Mouse (Mus musculus) kidney, adult 2 months (tissue): Measurements from ENCODE around the gene Rps27. TPM values are rescaled to one million over a fixed set of nuclear protein-coding genes. Genes with fewer than 3 reads are reported as not detected.

Source experiments
- DNase-seq: peaks from one replicate; pipeline ENCODE4 v3.0.0; 2021
- H3K27ac ChIP-seq: fragments of 200-500 bp; 2 replicates; pipeline ENCODE4 v1.5.1; 2012; ENCODE audit warnings: low read depth, low read length, control low read depth, inconsistent platforms; ENCODE audit not compliant: insufficient read depth
- H3K27me3 ChIP-seq: fragments of 200-500 bp; replicated peaks from 2 replicates; pipeline ENCODE4 v1.6.1; 2012; ENCODE audit warnings: mild to moderate bottlenecking, moderate library complexity, low read length, inconsistent platforms; ENCODE audit not compliant: control insufficient read depth, insufficient read depth
- H3K36me3 ChIP-seq: fragments of 200-500 bp; 2 replicates; pipeline ENCODE4 v1.6.1; 2012; ENCODE audit warnings: mild to moderate bottlenecking, moderate library complexity, low read length, inconsistent platforms; ENCODE audit not compliant: control insufficient read depth, insufficient read depth
- H3K4me1 ChIP-seq: fragments of 200-500 bp; 2 replicates; pipeline ENCODE4 v1.6.1; 2011; ENCODE audit warnings: low read length; ENCODE audit not compliant: control insufficient read depth, insufficient read depth
- H3K4me3 ChIP-seq: fragments of 200-500 bp; 2 replicates; pipeline ENCODE4 v1.5.1; 2011; ENCODE audit warnings: mild to moderate bottlenecking, low read depth, low read length, control low read depth; ENCODE audit not compliant: insufficient read depth
- CTCF ChIP-seq: fragments of 200-500 bp; conservative IDR thresholded peaks from 2 replicates; pipeline ENCODE4 v1.5.1; 2011; ENCODE audit warnings: low read depth, mild to moderate bottlenecking, control low read depth, low read length, moderate library complexity, mixed read lengths; ENCODE audit not compliant: insufficient read depth, insufficient read length
- POLR2A ChIP-seq: fragments of 200-500 bp; IDR thresholded peaks from one replicate; pipeline ENCODE4 v1.6.1; 2011; ENCODE audit warnings: low read depth, low read length, control low read depth
- WGBS: fragments of 180-500 bp; shearing (Covaris S2); methylation state at CpG from one replicate; pipeline ENCODE4 v1.1.7; 2018; 5-methylcytosine and 5-hydroxymethylcytosine counted together
- polyA plus RNA-seq: library from polyadenylated mRNA; depleted of rRNA; stranded (reverse); fragments of >200 nt; gene quantifications from 2 replicates; pipeline ENCODE4 v1.2.3, GENCODE M21; 2012

The Rps27 gene
- polyA plus RNA-seq, 1 experiment: 1,038 TPM

DNA sequence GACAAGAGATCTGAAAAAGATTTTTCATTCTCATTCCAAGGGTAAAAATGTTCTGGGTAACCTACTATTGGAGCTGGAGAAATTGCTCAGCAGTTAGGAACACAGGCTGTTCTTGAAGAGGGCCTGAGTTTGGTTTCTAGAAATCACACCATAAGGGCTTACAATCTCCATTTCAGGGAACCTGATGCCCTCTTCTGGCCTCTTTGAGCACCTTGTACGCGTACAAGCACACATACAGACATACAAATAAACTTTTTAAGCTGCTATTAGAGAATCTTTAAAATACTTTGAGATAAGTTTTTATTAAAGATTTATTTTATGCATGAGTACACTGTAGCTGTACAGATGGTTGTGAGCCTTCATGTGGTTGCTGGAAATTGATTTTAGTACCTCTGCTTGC, 8.9 kb downstream of the Rps27 start:
- Histone ChIP-seq H3K36me3 (0 out of 2 replicates have a peak, but pooled peaks cover 2% of the 10 kb centered on the region), H3K27me3 (no peaks in the 10 kb centered on the region), H3K27ac (no peak overlapping the region), H3K4me3 (no peak overlapping the region), H3K4me1 (peaks cover 4% of the 10 kb centered on the region)
- TF ChIP-seq POLR2A: no peak
- no peak for TF ChIP-seq CTCF
- WGBS: 95% methylated on average over 2 of the region's 2 CpGs
- no peak for DNase-seq

DNA sequence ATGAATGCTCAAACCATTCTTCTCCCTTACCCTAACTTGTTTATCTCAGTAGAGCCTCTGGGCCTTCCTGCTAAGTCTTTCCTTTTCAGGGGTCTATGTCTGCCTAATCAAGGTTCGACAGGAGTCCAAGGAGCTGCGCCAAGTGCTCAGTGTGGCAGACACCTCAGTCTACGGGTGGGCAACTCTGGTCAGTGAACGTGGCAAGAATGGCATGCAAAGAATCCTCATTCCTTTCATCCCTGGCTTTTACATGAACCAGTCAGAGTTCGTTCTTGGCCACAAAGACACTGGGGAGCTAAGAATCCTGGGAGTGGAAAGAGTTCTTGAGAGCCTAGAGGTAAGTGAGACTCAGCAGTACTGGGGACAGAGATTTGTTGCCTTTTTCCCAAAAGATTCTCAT, 9.8 kb downstream of the Rps27 start:
- Histone ChIP-seq H3K4me3 (no peak overlapping the region), H3K36me3 (0 out of 2 replicates have a peak, but pooled peaks cover 2% of the 10 kb centered on the region), H3K4me1 (peaks cover 4% of the 10 kb centered on the region), H3K27ac (no peak overlapping the region), H3K27me3 (no peaks in the 10 kb centered on the region)
- no peak for TF ChIP-seq POLR2A
- no peak for TF ChIP-seq CTCF
- no peak for DNase-seq
- WGBS: 37% methylated on average over 5 of the region's 5 CpGs

DNA sequence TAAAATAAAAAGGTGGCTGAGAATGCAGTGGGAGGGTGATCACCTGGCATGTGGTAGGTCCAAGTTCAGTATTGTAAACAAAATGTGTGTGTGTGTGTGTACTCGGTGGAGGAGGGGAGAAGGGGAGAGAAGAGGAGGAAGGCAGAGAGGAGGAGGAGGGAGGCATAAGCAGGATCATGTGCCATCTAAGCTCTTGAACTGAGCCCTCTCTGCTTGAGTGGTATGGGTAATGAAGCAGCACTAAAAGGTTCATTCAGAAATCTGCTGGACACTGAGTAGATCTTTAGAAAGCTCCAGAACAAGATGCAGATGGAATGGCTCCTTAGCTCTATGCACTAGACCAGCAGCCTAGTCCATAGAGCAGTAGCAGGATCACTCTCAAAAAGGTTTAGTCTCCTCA, 10.6 kb downstream of the Rps27 start:
- TF ChIP-seq POLR2A (no peak), CTCF (no peak)
- Histone ChIP-seq H3K27me3 (no peaks in the 10 kb centered on the region), H3K27ac (no peak overlapping the region), H3K36me3 (0 out of 2 replicates have a peak, but pooled peaks cover 2% of the 10 kb centered on the region), H3K4me3 (no peak overlapping the region), H3K4me1 (peaks cover 4% of the 10 kb centered on the region)
- WGBS: 52% methylated on average over 1 of the region's 1 CpGs
- peak; percentile 51 for DNase-seq

DNA sequence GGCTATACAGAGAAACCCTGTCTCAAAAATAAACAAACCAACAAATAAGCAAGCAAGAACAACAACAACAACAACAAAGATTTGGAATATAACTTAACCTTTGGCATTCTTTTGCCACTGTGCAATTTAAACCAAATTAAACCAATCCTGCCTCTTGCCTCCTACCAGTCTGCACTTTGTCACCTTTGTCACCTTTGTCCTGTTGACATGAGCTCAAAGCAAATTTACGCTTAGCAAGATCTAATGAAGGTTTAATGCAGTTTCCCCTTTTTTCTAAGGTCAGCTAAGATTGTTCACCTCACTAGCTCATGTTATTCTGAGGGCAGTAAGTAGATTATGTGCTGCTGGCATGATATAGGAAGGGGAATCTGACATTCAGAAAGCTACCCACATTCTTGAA, 15.9 kb downstream of the Rps27 start:
- 75% methylated on average over 1 of the region's 1 CpGs for WGBS
- no peak for DNase-seq
- Histone ChIP-seq H3K4me1 (no peaks in the 10 kb centered on the region), H3K36me3 (no peaks in the 10 kb centered on the region), H3K4me3 (no peak overlapping the region), H3K27ac (no peak overlapping the region), H3K27me3 (no peaks in the 10 kb centered on the region)
- TF ChIP-seq CTCF (no peak), POLR2A (no peak)

DNA sequence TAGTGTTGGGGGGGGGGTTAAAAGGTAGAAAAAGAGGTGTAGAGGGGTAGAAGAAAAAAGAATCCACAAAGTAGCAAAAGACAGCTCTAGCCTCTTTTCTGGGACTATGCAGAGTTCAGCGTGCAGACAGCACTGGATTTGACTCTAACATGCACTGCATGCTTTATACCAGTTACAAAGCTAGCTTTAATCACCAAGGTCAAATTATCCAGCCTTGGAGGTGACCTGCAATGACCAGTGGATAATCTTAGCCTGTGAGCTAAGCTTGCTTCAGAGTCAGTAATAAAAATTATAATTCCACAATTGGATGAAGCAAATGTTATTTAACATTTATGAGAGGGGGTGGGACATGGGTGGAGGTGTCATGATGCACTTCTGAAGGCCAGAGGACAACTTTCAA, 17.8 kb downstream of the Rps27 start:
- no peaks in the 10 kb centered on the region for H3K36me3 ChIP-seq
- no peak for DNase-seq
- no peak for TF ChIP-seq POLR2A
- no peak for TF ChIP-seq CTCF
- H3K27ac ChIP-seq: no peak overlapping the region
- no peaks in the 10 kb centered on the region for H3K27me3 ChIP-seq
- H3K4me1 ChIP-seq: no peaks in the 10 kb centered on the region; the same call in 1 of the 2 replicates
- no peak overlapping the region for H3K4me3 ChIP-seq
- 69% methylated on average over 1 of the region's 1 CpGs for WGBS

DNA sequence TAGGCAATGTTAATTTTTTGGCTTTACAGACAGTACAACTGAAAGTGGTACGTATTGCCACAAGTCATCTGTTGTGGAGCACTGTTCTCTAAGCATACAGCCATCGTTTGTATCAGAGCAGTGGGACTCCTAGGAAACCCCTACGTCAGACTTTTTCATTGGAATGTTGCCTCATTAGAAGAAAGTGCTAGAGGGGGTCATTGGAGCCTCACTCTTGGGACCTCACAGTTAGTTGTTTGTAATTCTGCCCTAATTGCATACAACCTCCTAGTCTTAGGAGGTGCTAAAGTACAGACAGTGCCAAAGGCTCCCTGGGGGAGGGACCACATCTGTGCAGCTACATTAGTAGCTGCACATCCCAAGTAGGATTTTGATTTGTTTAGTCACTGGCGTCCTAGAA, 18.7 kb downstream of the Rps27 start:
- Histone ChIP-seq H3K36me3 (no peaks in the 10 kb centered on the region), H3K27me3 (no peaks in the 10 kb centered on the region), H3K4me3 (no peak overlapping the region), H3K27ac (no peak overlapping the region), H3K4me1 (no peaks in the 10 kb centered on the region; the same call in 1 of the 2 replicates)
- TF ChIP-seq POLR2A: no peak
- TF ChIP-seq CTCF: no peak
- WGBS: 57% methylated on average over 4 of the region's 4 CpGs
- no peak for DNase-seq

DNA sequence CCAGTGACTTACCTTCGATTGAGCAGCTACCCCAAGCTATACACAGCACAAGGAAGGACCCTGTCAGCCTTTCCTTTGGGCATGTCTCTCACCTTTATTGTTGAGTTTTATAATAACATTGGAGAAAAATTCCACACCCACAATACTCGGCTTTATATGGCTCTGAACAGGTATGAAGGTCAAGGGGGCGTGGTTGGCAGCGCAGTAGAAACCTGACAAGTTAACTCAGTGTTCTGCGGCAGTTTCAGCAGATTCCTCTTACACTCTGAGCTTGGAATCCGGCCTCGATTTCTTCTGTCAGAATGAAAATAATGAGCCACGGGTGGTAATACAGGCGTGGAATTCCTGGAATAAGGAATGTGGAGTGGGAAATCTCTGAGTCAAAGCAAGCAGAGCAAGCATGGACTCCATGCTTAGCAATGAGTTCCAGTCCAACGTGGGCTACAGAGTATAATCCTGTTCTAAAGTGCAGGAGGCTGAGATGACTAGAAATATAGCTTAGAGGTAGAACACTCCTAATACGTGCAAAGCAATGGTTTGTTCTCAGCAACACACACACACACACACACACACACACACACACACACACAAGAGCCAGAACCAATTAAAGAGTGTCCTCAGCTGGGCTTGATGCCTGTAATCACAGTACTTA, 22.5 kb downstream of the Rps27 start:
- no peak for TF ChIP-seq POLR2A
- no peak for TF ChIP-seq CTCF
- no peak overlapping the region for H3K4me3 ChIP-seq
- DNase-seq: no peak
- H3K4me1 ChIP-seq: no peaks in the 10 kb centered on the region; the same call in 1 of the 2 replicates
- no peaks in the 10 kb centered on the region for H3K27me3 ChIP-seq
- WGBS: 58% methylated on average over 11 of the region's 11 CpGs
- no peaks in the 10 kb centered on the region for H3K36me3 ChIP-seq
- no peak overlapping the region for H3K27ac ChIP-seq
